Comparison of ENCODE assay signal across 28 mouse cellular contexts in the genomic region with DNA sequence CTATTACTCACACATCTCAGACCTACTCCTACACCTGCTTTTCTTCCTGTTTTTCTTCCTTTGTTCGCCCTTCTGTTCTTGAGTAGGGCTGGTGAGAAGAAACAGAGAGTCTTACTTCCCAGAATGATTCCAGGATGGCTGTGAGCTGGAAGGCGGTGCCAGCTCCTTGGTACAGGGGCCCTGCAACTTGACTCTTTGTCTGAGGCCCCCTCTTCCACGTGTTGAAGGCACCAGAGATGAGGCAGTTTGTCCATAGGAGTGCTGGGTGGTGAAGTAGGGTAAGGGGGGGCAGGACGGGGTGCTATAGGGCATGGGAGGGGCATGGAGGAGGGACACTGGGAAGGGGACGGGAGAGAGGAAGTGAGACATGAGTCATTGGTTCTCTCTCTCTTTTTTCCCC.
A peak's percentile ranks its signal among the peaks of the same experiment; 100 is the strongest.
DNase-seq lines count a peak whose midpoint lies in the region; ATAC-seq and TF ChIP-seq lines count a peak whose summit lies in the region.
"Had no signal": no experiment of that assay in that cellular context is flagged by ENCODE, and none has a peak within 500 bp of the region (broad histone marks: within the 10 kb centered on the region; RNA-seq: fewer than 3 reads in every experiment).

No protein-coding gene starts in this region.

- no peak overlapping the region for H3K4me2 ChIP-seq in hindbrain, postnatal 0 days (ENCODE audit: low read depth, low read length)
- H3K4me2 ChIP-seq in hindbrain, embryonic 12.5 days (replicated peaks) = no peak overlapping the region
- H3K4me2 ChIP-seq: embryonic facial prominence, embryonic 13.5 days; embryonic facial prominence, embryonic 15.5 days; forebrain, embryonic 12.5 days had no signal

- TF ChIP-seq CTCF in hindbrain, postnatal 0 days (IDR thresholded peaks at IDR 0.05; ENCODE audit: low read depth) = no peak

- H3K4me3 ChIP-seq in hindbrain, postnatal 0 days (ENCODE audit: low read length) = no peak overlapping the region
- H3K4me3 ChIP-seq in hindbrain, embryonic 12.5 days = no peak overlapping the region
- H3K4me3 ChIP-seq: embryonic facial prominence, embryonic 13.5 days; embryonic facial prominence, embryonic 15.5 days; erythroblast, embryonic 14.5 days; forebrain, embryonic 10.5 days; forebrain, embryonic 12.5 days had no signal

- DNase-seq in frontal cortex, adult 2 months (ENCODE audit: extremely low spot score in 1 of 2, low spot score in 1 of 2) = no peak
- no peak for DNase-seq in hindbrain, postnatal 0 days (ENCODE audit: low spot score)
- DNase-seq in testis, postnatal 10 days (ENCODE audit: low spot score) = peak; percentile 23
- DNase-seq in testis, postnatal 14 days (ENCODE audit: low spot score) = no peak
- DNase-seq: adrenal gland, adult 8-10 months; adrenal gland, postnatal 14 days; adrenal gland, postnatal 36 days; B cell, adult 2 months; cerebellum, adult 11 months; cerebellum, adult 18-20 months; cerebellum, adult 8-10 months; cerebellum, adult 9-11 months; cerebellum, postnatal 14 days; cerebellum, postnatal 36 days; embryo, embryonic 11 days had no signal

- no peaks in the 10 kb centered on the region for H3K27me3 ChIP-seq in hindbrain, postnatal 0 days (ENCODE audit: insufficient read depth, low read length)
- H3K27me3 ChIP-seq in hindbrain, embryonic 12.5 days = no peaks in the 10 kb centered on the region
- H3K27me3 ChIP-seq: embryonic facial prominence, embryonic 13.5 days; embryonic facial prominence, embryonic 15.5 days; forebrain, embryonic 12.5 days; Patski had no signal

- WGBS in hindbrain, postnatal 0 days = 67% methylated on average over 4 of the region's 5 CpGs
- 61% methylated on average over 5 of the region's 5 CpGs for WGBS in hindbrain, embryonic 12.5 days

- no peaks in the 10 kb centered on the region for H3K4me1 ChIP-seq in hindbrain, postnatal 0 days (ENCODE audit: insufficient read depth, low read length)
- no peaks in the 10 kb centered on the region for H3K4me1 ChIP-seq in hindbrain, embryonic 12.5 days
- H3K4me1 ChIP-seq: embryonic facial prominence, embryonic 13.5 days; embryonic facial prominence, embryonic 15.5 days; forebrain, embryonic 12.5 days had no signal

- no peak overlapping the region for H3K9ac ChIP-seq in hindbrain, postnatal 0 days (replicated peaks; ENCODE audit: low read length)
- H3K9ac ChIP-seq in hindbrain, embryonic 12.5 days = no peak overlapping the region
- H3K9ac ChIP-seq: embryonic facial prominence, embryonic 13.5 days; embryonic facial prominence, embryonic 15.5 days; forebrain, embryonic 12.5 days had no signal

- H3K9me3 ChIP-seq in hindbrain, postnatal 0 days (ENCODE audit: low read length) = no peaks in the 10 kb centered on the region
- H3K9me3 ChIP-seq in hindbrain, embryonic 12.5 days (replicated peaks) = no peaks in the 10 kb centered on the region
- H3K9me3 ChIP-seq: embryonic facial prominence, embryonic 13.5 days; embryonic facial prominence, embryonic 15.5 days; forebrain, embryonic 10.5 days; forebrain, embryonic 12.5 days had no signal

- no peaks in the 10 kb centered on the region for H3K36me3 ChIP-seq in hindbrain, postnatal 0 days (ENCODE audit: insufficient read depth, low read length)
- no peaks in the 10 kb centered on the region for H3K36me3 ChIP-seq in hindbrain, embryonic 12.5 days
- H3K36me3 ChIP-seq: embryonic facial prominence, embryonic 13.5 days; embryonic facial prominence, embryonic 15.5 days; forebrain, embryonic 10.5 days; forebrain, embryonic 12.5 days; G1E had no signal

- H3K27ac ChIP-seq in hindbrain, postnatal 0 days = no peak overlapping the region
- H3K27ac ChIP-seq in hindbrain, embryonic 12.5 days = no peak overlapping the region
- H3K27ac ChIP-seq: embryonic facial prominence, embryonic 13.5 days; embryonic facial prominence, embryonic 15.5 days; forebrain, embryonic 10.5 days; forebrain, embryonic 12.5 days had no signal

- peak; percentile 23; the same call in 1 of the 2 replicates for ATAC-seq in frontal cortex, adult (ENCODE audit: low TSS enrichment)
- 0 out of 2 replicates have a peak, but pooled peaks have one; percentile 29 for ATAC-seq in hindbrain, postnatal 0 days
- ATAC-seq in hindbrain, embryonic 12.5 days (ENCODE audit: low FRiP score) = no peak
- ATAC-seq: activated CD4-positive, CD25-positive, alpha-beta regulatory T cell, adult 4 months; CD4-positive, CD25-positive, alpha-beta regulatory T cell, adult 4 months; forebrain, embryonic 14.5 days; forebrain, embryonic 16.5 days; Patski had no signal
